Mouse (Mus musculus): ENCODE data around the gene Fgfr2. TPM values are rescaled to one million over a fixed set of nuclear protein-coding genes. Genes with fewer than 3 reads are reported as not detected.

Gene Fgfr2
- polyA plus RNA-seq, 1 experiment from 2014 or later = 93.6 TPM

DNA sequence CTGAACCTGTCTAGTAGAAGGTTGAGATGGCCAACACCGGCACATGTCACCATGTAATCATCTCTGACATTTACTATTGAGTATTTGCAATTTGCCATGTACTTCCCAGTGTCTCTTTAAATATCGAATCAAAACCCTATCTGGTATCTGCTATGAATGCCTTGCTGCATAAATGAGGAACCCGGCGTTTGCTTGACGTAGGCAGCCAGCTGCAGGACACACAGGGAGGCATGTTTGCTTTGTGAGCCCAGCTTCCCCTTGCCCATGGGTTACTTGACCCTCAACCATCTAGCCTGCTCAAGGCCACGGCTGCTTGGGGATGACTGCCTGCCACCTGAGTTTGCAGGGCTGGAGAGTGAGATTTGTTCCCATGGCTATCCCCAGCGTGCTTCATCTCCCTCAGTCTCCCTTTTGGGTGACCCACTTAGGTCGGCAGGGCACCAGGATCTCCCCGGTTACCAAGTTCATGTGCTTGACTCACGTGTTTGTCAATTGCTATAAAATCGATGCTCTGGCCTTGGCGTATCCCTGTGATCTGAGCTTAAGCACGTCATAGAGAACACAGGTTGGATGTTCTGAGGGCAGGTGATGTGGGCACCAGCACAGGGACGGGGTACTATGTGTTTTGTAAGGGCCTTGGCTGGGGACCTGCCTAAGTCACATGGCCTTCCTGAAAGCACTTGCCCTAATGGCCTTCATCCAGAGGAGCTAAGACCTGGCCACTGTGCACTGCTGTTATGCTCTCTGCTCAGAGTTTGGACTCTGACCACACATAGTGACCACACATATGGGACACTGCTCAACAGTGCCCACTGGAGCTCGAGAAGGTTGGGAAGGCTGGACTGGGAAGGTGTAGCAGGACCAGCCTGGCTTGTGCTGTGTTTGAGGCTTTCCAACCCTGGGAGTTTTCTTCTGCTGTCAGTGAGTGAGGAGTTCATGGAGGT, 502.9 kb downstream of the Fgfr2 start:
- no peaks in the 10 kb centered on the region for H3K36me3 ChIP-seq (ENCODE audit: control insufficient read depth, insufficient read depth, low read length)
- 86% methylated on average over 15 of the region's 15 CpGs for WGBS

DNA sequence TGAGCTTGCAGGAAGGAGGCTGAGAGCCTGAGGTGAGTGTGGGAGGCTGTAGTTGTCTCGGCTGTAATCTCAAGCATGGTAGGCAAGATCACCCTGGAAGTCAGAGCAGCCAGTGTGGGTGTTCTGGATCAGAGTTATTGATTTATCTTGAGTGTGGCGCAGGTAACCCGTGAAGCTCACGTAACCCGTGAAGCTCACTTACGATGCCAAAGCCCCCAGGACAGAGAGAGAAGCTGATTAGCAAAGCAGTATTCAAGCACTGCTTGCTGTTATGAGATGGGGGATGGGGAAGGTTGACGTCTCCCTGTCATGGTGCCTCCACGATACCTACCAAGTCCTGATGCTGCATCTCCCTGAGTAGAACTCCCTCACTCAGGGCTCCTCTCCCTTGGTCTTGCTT, 503.6 kb downstream of the Fgfr2 start:
- WGBS = 98% methylated on average over 8 of the region's 8 CpGs
- Histone ChIP-seq H3K9ac (ENCODE audit: low read length) (no peak overlapping the region), H3K27ac (ENCODE audit: low read depth, low read length) (no peak overlapping the region), H3K4me1 (replicated peaks; ENCODE audit: control insufficient read depth, insufficient read depth, low read length) (peaks cover 6% of the 10 kb centered on the region), H3K36me3 (ENCODE audit: control insufficient read depth, insufficient read depth, low read length) (no peaks in the 10 kb centered on the region), H3K4me2 (ENCODE audit: low read depth, low read length, severe bottlenecking) (no peak overlapping the region), H3K4me3 (ENCODE audit: low read depth, low read length) (no peak overlapping the region), H3K9me3 (ENCODE audit: control insufficient read depth, low read length) (no peaks in the 10 kb centered on the region), H3K27me3 (ENCODE audit: control insufficient read depth, insufficient read depth, low read length) (no peaks in the 10 kb centered on the region)
- peak; percentile 39 for DNase-seq (ENCODE audit: low spot score)
- no peak for ATAC-seq (replicated peaks; ENCODE audit: low FRiP score)

More for the DNA sequence above, 502.9 kb downstream of the Fgfr2 start:
- H3K27ac ChIP-seq (ENCODE audit: low read depth, low read length) = no peak overlapping the region
- no peak overlapping the region for H3K4me3 ChIP-seq (ENCODE audit: low read depth, low read length)
- peaks cover 6% of the 10 kb centered on the region for H3K4me1 ChIP-seq (replicated peaks; ENCODE audit: control insufficient read depth, insufficient read depth, low read length)
- no peak overlapping the region for H3K4me2 ChIP-seq (ENCODE audit: low read depth, low read length, severe bottlenecking)
- H3K27me3 ChIP-seq (ENCODE audit: control insufficient read depth, insufficient read depth, low read length) = no peaks in the 10 kb centered on the region
- no peak overlapping the region for H3K9ac ChIP-seq (ENCODE audit: low read length)
- H3K9me3 ChIP-seq (ENCODE audit: control insufficient read depth, low read length) = no peaks in the 10 kb centered on the region
- DNase-seq (ENCODE audit: low spot score) (no peak), ATAC-seq (replicated peaks; ENCODE audit: low FRiP score) (no peak)

DNA sequence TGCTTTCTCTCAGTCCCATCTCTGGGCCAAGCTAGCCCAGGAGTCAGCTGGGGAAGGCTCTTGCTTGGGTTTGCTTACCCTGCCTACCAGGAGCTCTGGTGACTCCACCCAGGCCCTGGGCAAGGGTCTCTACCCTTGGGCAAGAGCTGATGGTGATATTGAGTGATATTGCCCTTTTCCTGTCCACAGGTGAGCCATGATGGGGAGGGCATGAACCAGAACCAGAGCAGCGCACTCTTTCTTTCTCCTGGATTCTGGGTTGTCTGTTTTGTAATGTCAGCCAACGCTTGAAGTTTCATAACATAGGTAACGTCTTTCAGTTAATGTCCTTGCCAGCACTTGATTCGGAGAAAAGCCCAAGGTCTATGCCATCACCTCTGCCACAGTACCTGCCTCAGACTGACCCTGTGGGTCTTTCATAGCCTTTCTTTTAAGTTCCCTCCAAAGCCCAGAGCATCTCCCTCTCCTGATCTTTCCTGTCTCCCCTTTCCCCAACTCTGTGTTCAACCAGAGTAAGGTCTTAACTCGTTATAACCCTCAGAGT, 506.1 kb downstream of the Fgfr2 start:
- no peak overlapping the region for H3K4me2 ChIP-seq (ENCODE audit: low read depth, low read length, severe bottlenecking)
- no peaks in the 10 kb centered on the region for H3K27me3 ChIP-seq (ENCODE audit: control insufficient read depth, insufficient read depth, low read length)
- no peak overlapping the region for H3K27ac ChIP-seq (ENCODE audit: low read depth, low read length)
- ATAC-seq (replicated peaks; ENCODE audit: low FRiP score) = no peak
- H3K9me3 ChIP-seq (ENCODE audit: control insufficient read depth, low read length) = no peaks in the 10 kb centered on the region
- no peaks in the 10 kb centered on the region for H3K36me3 ChIP-seq (ENCODE audit: control insufficient read depth, insufficient read depth, low read length)
- H3K4me3 ChIP-seq (ENCODE audit: low read depth, low read length) = no peak overlapping the region
- H3K4me1 ChIP-seq (replicated peaks; ENCODE audit: control insufficient read depth, insufficient read depth, low read length) = peaks cover 6% of the 10 kb centered on the region
- 85% methylated on average over 5 of the region's 5 CpGs for WGBS
- DNase-seq (ENCODE audit: low spot score) = no peak
- H3K9ac ChIP-seq (ENCODE audit: low read length) = no peak overlapping the region

DNA sequence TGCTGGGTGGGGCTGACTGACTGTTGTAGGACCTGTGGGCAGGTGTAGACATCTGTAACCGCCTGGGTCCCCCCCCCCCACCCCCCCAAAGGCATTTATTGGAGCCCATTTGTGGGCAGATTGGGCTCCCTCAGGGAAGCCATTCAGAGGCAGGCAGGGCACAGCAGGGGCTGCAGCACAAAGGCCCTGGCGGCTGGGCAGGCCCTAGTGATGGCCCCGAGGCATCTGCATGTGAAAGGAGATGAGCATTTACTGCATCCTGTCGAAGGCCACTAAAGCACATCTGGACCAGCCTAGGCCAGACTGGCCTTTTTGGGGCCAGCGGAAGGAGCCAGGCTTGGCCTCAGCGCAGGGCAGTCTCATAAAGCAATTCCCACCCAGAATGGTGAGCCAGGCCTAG, 506.8 kb downstream of the Fgfr2 start:
- no peak overlapping the region for H3K9ac ChIP-seq (ENCODE audit: low read length)
- H3K9me3 ChIP-seq (ENCODE audit: control insufficient read depth, low read length) = no peaks in the 10 kb centered on the region
- no peak overlapping the region for H3K27ac ChIP-seq (ENCODE audit: low read depth, low read length)
- 10% methylated on average over 6 of the region's 6 CpGs for WGBS
- H3K4me3 ChIP-seq (ENCODE audit: low read depth, low read length) = no peak overlapping the region
- H3K36me3 ChIP-seq (ENCODE audit: control insufficient read depth, insufficient read depth, low read length) = no peaks in the 10 kb centered on the region
- H3K4me1 ChIP-seq (replicated peaks; ENCODE audit: control insufficient read depth, insufficient read depth, low read length) = peaks cover 6% of the 10 kb centered on the region
- H3K4me2 ChIP-seq (ENCODE audit: low read depth, low read length, severe bottlenecking) = no peak overlapping the region
- ATAC-seq (replicated peaks; ENCODE audit: low FRiP score) = no peak
- no peak for DNase-seq (ENCODE audit: low spot score)
- H3K27me3 ChIP-seq (ENCODE audit: control insufficient read depth, insufficient read depth, low read length) = no peaks in the 10 kb centered on the region

DNA sequence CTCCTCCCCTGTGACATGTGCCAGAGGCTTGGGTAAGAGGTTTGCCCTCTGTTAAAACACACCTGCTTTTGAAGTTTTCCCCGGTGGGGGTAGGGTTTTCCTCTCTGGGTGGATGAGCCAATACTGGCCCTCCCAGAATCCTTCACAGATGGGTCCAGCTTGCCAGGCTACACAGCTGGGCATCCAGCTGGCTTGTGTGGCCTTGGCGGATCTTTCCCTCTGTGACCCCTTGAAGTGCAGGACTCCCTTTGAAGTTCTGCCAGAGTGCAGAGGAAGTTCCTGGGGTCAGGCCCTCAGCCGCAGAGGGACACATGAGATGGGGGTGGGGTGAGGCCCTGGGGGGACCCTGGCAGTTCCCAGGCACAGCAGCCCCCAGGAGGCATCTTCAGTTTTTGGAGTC, 507.8 kb downstream of the Fgfr2 start:
- Histone ChIP-seq H3K27ac (ENCODE audit: low read depth, low read length) (no peak overlapping the region), H3K4me1 (replicated peaks; ENCODE audit: control insufficient read depth, insufficient read depth, low read length) (peaks cover 6% of the 10 kb centered on the region), H3K27me3 (ENCODE audit: control insufficient read depth, insufficient read depth, low read length) (no peaks in the 10 kb centered on the region), H3K9ac (ENCODE audit: low read length) (no peak overlapping the region), H3K36me3 (ENCODE audit: control insufficient read depth, insufficient read depth, low read length) (no peaks in the 10 kb centered on the region), H3K9me3 (ENCODE audit: control insufficient read depth, low read length) (no peaks in the 10 kb centered on the region), H3K4me2 (ENCODE audit: low read depth, low read length, severe bottlenecking) (no peak overlapping the region), H3K4me3 (ENCODE audit: low read depth, low read length) (no peak overlapping the region)
- WGBS = 11% methylated on average over 3 of the region's 3 CpGs
- ATAC-seq (replicated peaks; ENCODE audit: low FRiP score) (no peak), DNase-seq (ENCODE audit: low spot score) (no peak)

DNA sequence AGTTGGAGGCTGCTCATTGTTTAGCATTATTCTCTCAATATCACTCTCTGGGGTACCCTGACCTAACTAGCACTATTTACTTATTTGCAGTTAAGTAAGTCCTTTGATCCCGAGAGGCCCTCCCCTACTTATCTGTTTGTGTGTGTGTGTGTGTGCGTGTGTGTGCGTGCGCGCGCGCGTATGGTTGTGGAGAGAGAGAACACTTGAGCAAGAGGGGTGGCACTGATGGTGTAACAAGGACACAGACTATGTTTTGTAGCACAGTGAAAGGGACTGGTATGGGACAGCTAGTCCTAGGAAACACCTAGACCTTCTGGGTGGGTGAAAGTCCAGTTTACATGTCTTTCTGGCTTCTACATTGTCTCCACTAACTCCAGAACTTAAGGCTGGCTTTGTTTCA, 511.6 kb downstream of the Fgfr2 start:
- Histone ChIP-seq H3K9me3 (ENCODE audit: control insufficient read depth, low read length) (no peaks in the 10 kb centered on the region), H3K4me1 (replicated peaks; ENCODE audit: control insufficient read depth, insufficient read depth, low read length) (peaks cover 8% of the 10 kb centered on the region), H3K4me3 (ENCODE audit: low read depth, low read length) (no peak overlapping the region), H3K9ac (ENCODE audit: low read length) (no peak overlapping the region), H3K36me3 (ENCODE audit: control insufficient read depth, insufficient read depth, low read length) (no peaks in the 10 kb centered on the region), H3K27me3 (ENCODE audit: control insufficient read depth, insufficient read depth, low read length) (peaks cover 2% of the 10 kb centered on the region; the same call in 1 of the 2 replicates), H3K4me2 (ENCODE audit: low read depth, low read length, severe bottlenecking) (no peak overlapping the region), H3K27ac (ENCODE audit: low read depth, low read length) (no peak overlapping the region)
- DNase-seq (ENCODE audit: low spot score) (no peak), ATAC-seq (replicated peaks; ENCODE audit: low FRiP score) (no peak)
- 97% methylated on average over 8 of the region's 8 CpGs for WGBS

DNA sequence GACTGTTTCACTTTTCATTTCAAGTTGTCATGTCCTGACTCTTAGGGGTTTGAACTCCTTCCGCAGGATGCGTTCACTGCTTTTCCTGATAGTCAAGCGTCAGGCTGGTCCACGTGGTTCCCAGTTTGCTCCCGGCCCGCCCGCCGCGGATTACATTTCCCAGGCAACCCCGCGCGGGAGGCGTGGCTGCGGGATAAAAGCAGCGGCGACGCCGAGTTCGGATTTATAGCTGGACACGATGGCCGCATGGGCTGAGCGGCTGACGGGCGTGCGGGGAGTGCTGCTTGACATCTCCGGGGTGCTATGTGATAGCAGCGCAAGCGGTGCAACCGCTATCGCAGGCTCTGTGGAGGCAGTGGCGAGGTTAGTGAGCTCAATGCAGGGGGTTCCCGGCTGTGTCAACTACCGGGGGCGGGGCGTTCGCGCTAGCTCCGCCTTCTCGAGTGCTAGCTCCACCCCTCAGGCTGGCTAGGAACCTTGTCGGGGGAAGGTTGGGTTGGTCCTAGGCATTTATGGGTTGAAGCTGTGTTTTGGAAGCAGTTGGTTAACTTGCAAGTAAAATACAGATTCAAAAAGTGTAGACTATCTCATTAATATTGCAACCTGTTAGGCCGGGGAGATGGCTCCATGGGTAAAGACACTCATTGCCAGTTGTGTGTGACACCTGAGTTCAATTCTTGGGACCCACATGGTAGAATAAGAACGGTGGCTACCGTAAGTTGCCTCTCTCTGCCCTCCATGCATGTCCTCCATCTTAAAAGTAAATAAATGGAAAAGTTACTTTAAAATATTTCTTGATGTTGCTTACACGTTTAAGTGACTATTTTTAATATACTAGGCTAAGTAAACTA, 512.5 kb downstream of the Fgfr2 start, which contains the start of gene Lhpp:
TSS of gene Lhpp (plus strand) at position 171 of the 851 bp plus-strand sequence.
- Histone ChIP-seq H3K27me3 (ENCODE audit: control insufficient read depth, insufficient read depth, low read length) (peaks cover 4% of the 10 kb centered on the region), H3K4me3 (ENCODE audit: low read depth, low read length) (peak within 1 kb of the TSS; percentile 50), H3K9ac (ENCODE audit: low read length) (peak within 1 kb of the TSS; percentile 52), H3K4me2 (ENCODE audit: low read depth, low read length, severe bottlenecking) (peak within 1 kb of the TSS; percentile 66), H3K36me3 (ENCODE audit: control insufficient read depth, insufficient read depth, low read length) (no peaks in the 10 kb centered on the region), H3K4me1 (replicated peaks; ENCODE audit: control insufficient read depth, insufficient read depth, low read length) (peaks cover 3% of the 10 kb centered on the region; the same call in 1 of the 2 replicates), H3K9me3 (ENCODE audit: control insufficient read depth, low read length) (no peaks in the 10 kb centered on the region), H3K27ac (ENCODE audit: low read depth, low read length) (no peak within 1 kb of the TSS)
- WGBS = 7% methylated on average over 44 of the region's 44 CpGs
- peak; percentile 91 for DNase-seq (ENCODE audit: low spot score)
- ATAC-seq (replicated peaks; ENCODE audit: low FRiP score) = peak; percentile 91

DNA sequence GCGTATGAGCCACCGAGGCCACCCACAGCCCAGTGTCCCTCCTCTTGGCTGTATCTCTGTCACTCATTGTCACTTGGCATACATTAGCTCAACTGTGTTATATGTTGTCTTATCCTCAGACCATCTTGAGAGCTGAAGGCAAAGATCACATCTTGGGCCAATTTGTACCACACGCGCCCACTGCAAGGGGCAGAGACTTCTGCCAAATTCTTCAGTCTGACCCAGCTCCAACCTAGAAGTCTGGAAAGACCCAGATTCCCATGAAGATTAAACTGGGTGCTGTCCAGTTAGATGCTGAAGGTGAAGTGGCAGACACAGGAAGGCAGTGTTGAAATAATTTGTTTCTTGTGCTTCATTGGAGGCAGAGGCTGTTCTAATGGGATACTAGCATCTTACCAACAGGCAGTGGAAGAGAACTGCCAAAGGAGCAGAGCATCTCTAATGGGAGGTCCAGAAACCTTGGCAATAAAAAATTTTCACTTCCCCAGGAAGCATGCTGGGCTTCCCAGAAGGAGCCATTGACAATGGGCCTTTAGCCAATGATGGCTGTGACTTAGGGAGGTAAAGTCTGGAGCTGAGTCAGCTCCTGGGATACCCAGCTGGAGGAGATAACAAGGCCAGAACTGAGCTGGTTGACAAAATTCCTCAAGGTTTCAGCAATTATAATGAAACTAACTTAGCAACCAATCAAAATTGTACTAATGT, 514.7 kb downstream of the Fgfr2 start:
- Histone ChIP-seq H3K4me1 (replicated peaks; ENCODE audit: control insufficient read depth, insufficient read depth, low read length) (peaks cover 3% of the 10 kb centered on the region; the same call in 1 of the 2 replicates), H3K9ac (ENCODE audit: low read length) (no peak overlapping the region), H3K27ac (ENCODE audit: low read depth, low read length) (no peak overlapping the region), H3K9me3 (ENCODE audit: control insufficient read depth, low read length) (no peaks in the 10 kb centered on the region), H3K4me2 (ENCODE audit: low read depth, low read length, severe bottlenecking) (no peak overlapping the region), H3K4me3 (ENCODE audit: low read depth, low read length) (no peak overlapping the region), H3K27me3 (ENCODE audit: control insufficient read depth, insufficient read depth, low read length) (peaks cover 4% of the 10 kb centered on the region), H3K36me3 (ENCODE audit: control insufficient read depth, insufficient read depth, low read length) (no peaks in the 10 kb centered on the region)
- DNase-seq (ENCODE audit: low spot score) = no peak
- no peak for ATAC-seq (replicated peaks; ENCODE audit: low FRiP score)
- 94% methylated on average over 4 of the region's 4 CpGs for WGBS
